Mouse (Mus musculus): Measurements from ENCODE around the gene Cnih1.
"Not testable (repeated sequence)": the region's sequence is repeated elsewhere in the genome, so short reads cannot be mapped to it uniquely, and the experiment has no call there.

Cnih1 gene

GRCm38 (mm10) chr14:46787787-46788504, at the start of gene Cnih1:
Cnih1 (minus strand) TSS chr14:46788411.
- DNase-seq, result peak; percentile 89 to 97

- DNase-seq, result peak; percentile 34 to 43
These were observed 44.4 kb upstream of the Cnih1 start for GRCm38 (mm10) chr14:46832354-46833272.

- peak; percentile 96 to 99 for DNase-seq
These were observed 43.7 kb upstream of the Cnih1 start, which contains the start of gene Cgrrf1 for GRCm38 (mm10) chr14:46831837-46832333. Cgrrf1 (plus strand) TSS chr14:46832125.

GRCm38 (mm10) chr14:46831295-46831694, 43.1 kb upstream of the Cnih1 start:
- DNase-seq, result no peak

- no peak for DNase-seq
These were observed 39.2 kb upstream of the Cnih1 start for GRCm38 (mm10) chr14:46827430-46827829.

- no peak for DNase-seq
These were observed 35.8 kb upstream of the Cnih1 start for GRCm38 (mm10) chr14:46823996-46824395.

GRCm38 (mm10) chr14:46821873-46822716, 33.9 kb upstream of the Cnih1 start, which contains the start of gene Gmfb:
Gmfb (minus strand) TSS chr14:46822242.
- DNase-seq, result peak; percentile 94 to 98

GRCm38 (mm10) chr14:46821271-46821872, 33.2 kb upstream of the Cnih1 start:
- peak in 1 of 2 experiments; percentile 40 for DNase-seq

GRCm38 (mm10) chr14:46819961-46820360, 31.8 kb upstream of the Cnih1 start:
- DNase-seq, result not testable (repeated sequence)

GRCm38 (mm10) chr14:46818743-46819142, 30.5 kb upstream of the Cnih1 start:
- DNase-seq, result no peak

GRCm38 (mm10) chr14:46816916-46817622, 28.9 kb upstream of the Cnih1 start:
- no peak for DNase-seq

- DNase-seq, result no peak
These were observed 27.4 kb upstream of the Cnih1 start for GRCm38 (mm10) chr14:46815640-46816039.

- DNase-seq, result no peak
These were observed 19.7 kb upstream of the Cnih1 start for GRCm38 (mm10) chr14:46807927-46808326.

GRCm38 (mm10) chr14:46806186-46806585, 18.0 kb upstream of the Cnih1 start:
- no peak for DNase-seq

- no peak for DNase-seq
These were observed 15.6 kb upstream of the Cnih1 start for GRCm38 (mm10) chr14:46803791-46804190.

- DNase-seq, result no peak
These were observed 15.0 kb upstream of the Cnih1 start for GRCm38 (mm10) chr14:46803259-46803658.

- no peak for DNase-seq
These were observed 12.6 kb upstream of the Cnih1 start for GRCm38 (mm10) chr14:46800684-46801345.

- no peak for DNase-seq
These were observed 5.9 kb upstream of the Cnih1 start for GRCm38 (mm10) chr14:46794157-46794556.

- no peak for DNase-seq
These were observed 2.5 kb upstream of the Cnih1 start for GRCm38 (mm10) chr14:46790723-46791122.

- no peak for DNase-seq
These were observed 2.1 kb upstream of the Cnih1 start for GRCm38 (mm10) chr14:46790303-46790702.

- DNase-seq, result peak in 1 of 2 experiments; percentile 18
These were observed 292 bp upstream of the Cnih1 start for GRCm38 (mm10) chr14:46788505-46788901.

Measured in cerebellum, adult 18-20 months (tissue).